Mouse (Mus musculus) small intestine, adult 2 months (tissue): ENCODE data around the gene Ndufs7.
"Not testable (repeated sequence)": the region's sequence is repeated elsewhere in the genome, so short reads cannot be mapped to it uniquely, and the experiment has no call there.

Experiments used
- CTCF ChIP-seq: fragments of 200-500 bp; IDR thresholded peaks from 2 replicates; pipeline ENCODE4 v1.5.1; 2012; ENCODE audit warnings: low read depth, mild to moderate bottlenecking, control low read depth, inconsistent platforms, low read length, moderate library complexity, mixed read lengths; ENCODE audit not compliant: insufficient replicate concordance, insufficient read length; ENCODE audit errors: extremely low read depth
- POLR2A ChIP-seq: fragments of 200-500 bp; IDR thresholded peaks from 2 replicates; pipeline ENCODE4 v1.6.1; 2012; ENCODE audit warnings: low read depth, mild to moderate bottlenecking, control low read depth, inconsistent platforms, low read length, moderate library complexity

DNA sequence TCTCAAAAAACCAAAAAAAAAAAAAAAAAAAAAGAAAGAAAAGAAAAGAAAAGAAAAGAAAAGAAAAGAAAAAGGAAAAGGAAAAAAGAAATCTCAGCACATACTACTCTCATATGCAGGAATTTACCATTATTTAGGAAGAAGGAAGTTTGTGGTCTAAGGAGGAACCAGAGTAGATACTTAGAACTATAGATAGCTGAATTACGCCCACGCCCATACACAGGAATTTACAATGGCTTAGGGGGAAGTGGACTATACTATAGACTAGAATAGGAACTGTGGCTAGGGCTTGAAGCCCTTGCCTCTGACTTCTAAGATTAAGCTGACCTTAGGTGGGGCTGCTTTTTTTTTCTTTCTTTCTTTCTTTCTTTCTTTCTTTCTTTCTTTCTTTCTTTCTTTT lies 25.8 kb upstream of the Ndufs7 start:
- not testable (repeated sequence) for TF ChIP-seq POLR2A, CTCF
